Mouse (Mus musculus): ENCODE measurements around the gene Bcas3. TPM values are rescaled to one million over a fixed set of nuclear protein-coding genes. Genes with fewer than 3 reads are reported as not detected.

Gene Bcas3
- total and polyA plus RNA-seq, 2 experiments from 2014 or later = 29.3 to 31.6 TPM

DNA sequence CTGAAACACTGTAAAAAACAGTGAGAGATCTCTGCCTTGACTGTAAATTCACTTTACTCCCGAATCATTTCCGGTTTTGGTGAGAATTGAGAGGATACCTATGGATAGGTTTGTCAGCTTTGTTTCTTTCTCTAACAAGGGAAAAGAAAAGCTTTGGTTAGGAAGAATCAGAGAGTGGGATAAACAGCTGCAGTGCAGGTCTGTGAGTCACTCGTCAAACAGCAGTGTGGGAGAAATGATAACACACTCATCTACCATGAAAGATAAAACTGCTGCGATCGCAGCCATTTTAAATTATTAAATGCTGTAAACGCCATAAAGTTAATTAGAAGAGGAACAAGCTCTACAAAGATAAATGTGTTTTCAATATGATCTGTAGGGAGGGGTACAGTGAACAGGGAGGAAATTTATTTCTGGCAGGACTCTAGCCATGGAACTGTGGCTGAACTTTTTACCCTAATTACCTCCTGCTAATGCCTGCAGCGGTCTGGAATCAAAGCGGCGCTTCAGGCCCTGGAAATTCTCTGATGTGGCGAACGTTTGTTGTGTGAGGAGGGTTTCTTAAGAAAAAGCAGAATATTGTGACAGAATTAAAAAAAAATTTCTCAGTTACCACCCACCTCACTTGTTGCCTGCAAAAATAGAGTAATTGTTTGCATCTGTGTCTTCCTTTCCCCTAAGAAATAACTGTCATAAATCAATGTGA is 77.9 kb downstream of the Bcas3 start:
- no peak overlapping the region for H3K4me2 ChIP-seq (ENCODE audit: low read depth)
- no peak overlapping the region for H3K4me3 ChIP-seq (ENCODE audit: low read depth, low read length)
- no peaks in the 10 kb centered on the region for H3K4me1 ChIP-seq (ENCODE audit: insufficient read depth)
- TF ChIP-seq CTCF (IDR thresholded peaks at IDR 0.05; ENCODE audit: low read depth) = no peak
- no peak overlapping the region for H3K9ac ChIP-seq
- 51% methylated on average over 11 of the region's 11 CpGs for WGBS
- no peaks in the 10 kb centered on the region for H3K36me3 ChIP-seq (ENCODE audit: insufficient read depth)
- no peaks in the 10 kb centered on the region for H3K9me3 ChIP-seq (ENCODE audit: low read length)
- no peak for DNase-seq
- H3K27me3 ChIP-seq (ENCODE audit: insufficient read depth, low read length) = no peaks in the 10 kb centered on the region
- no peak overlapping the region for H3K27ac ChIP-seq (ENCODE audit: low read depth, low read length)
- ATAC-seq = no peak

DNA sequence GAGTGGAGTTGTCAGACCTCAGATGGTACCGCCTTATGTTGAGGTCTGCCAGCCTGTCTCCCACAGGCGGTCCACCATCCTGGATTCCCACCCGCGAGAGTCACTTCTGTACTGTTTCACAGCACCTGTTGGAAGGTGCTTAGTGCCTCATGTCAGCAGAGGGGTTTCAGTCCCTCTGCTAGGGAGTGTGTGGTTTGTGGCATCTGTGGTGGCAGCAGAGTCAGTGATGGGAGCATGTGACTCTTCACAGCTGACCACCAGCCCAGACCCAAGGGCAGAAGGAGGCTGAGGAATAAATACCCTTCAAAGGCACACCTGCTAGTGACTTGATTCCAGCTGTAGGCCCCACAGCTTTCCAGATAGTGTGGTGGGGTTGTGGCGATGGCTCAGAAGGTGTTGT is 94.4 kb downstream of the Bcas3 start:
- Histone ChIP-seq H3K27me3 (ENCODE audit: insufficient read depth, low read length) (no peaks in the 10 kb centered on the region), H3K4me3 (ENCODE audit: low read depth, low read length) (no peak overlapping the region), H3K9me3 (ENCODE audit: low read length) (no peaks in the 10 kb centered on the region), H3K27ac (ENCODE audit: low read depth, low read length) (no peak overlapping the region), H3K9ac (no peak overlapping the region), H3K4me2 (ENCODE audit: low read depth) (no peak overlapping the region), H3K36me3 (ENCODE audit: insufficient read depth) (no peaks in the 10 kb centered on the region), H3K4me1 (ENCODE audit: insufficient read depth) (no peaks in the 10 kb centered on the region)
- DNase-seq = no peak
- 94% methylated on average over 5 of the region's 5 CpGs for WGBS
- no peak for ATAC-seq
- no peak for TF ChIP-seq CTCF (IDR thresholded peaks at IDR 0.05; ENCODE audit: low read depth)

DNA sequence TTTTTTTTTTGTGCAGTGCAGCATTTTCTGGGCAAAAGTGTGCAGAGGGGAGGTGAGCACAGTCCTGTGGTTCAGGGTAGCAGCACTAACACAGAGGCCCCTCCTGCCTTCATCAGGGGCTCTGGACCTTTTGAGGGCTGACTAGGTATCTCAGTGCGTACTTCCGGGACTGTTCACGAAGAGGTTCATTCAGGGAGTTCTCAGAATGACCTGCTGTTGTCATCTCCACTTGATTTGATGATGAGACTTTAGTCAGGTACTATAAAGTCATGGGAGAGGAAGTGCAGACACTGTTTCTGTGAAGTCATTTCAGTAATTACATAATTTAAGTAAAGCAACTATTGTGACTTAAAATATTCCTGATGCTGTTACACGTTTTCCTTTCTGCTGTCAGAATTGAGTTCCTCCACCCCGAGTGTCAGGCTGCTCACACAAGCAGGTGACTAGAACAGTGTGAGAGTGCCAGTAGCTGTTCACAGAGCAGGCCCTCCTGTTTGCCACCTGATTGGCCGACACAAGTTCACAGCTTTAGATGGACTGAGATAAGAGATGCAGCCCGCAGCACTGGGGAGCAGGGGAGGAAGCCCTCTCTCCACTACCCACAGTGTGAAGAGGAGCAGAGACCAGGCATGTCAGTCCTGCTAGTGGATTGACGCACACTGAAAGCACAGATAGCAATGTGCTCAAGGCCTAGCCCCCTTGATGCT is 100.8 kb downstream of the Bcas3 start:
- ATAC-seq = no peak
- Histone ChIP-seq H3K27ac (ENCODE audit: low read depth, low read length) (no peak overlapping the region), H3K36me3 (ENCODE audit: insufficient read depth) (no peaks in the 10 kb centered on the region), H3K4me1 (ENCODE audit: insufficient read depth) (no peaks in the 10 kb centered on the region), H3K4me3 (ENCODE audit: low read depth, low read length) (no peak overlapping the region), H3K9ac (no peak overlapping the region), H3K4me2 (ENCODE audit: low read depth) (no peak overlapping the region), H3K27me3 (ENCODE audit: insufficient read depth, low read length) (no peaks in the 10 kb centered on the region), H3K9me3 (ENCODE audit: low read length) (no peaks in the 10 kb centered on the region)
- DNase-seq = no peak
- no peak for TF ChIP-seq CTCF (IDR thresholded peaks at IDR 0.05; ENCODE audit: low read depth)
- WGBS = 74% methylated on average over 8 of the region's 8 CpGs

DNA sequence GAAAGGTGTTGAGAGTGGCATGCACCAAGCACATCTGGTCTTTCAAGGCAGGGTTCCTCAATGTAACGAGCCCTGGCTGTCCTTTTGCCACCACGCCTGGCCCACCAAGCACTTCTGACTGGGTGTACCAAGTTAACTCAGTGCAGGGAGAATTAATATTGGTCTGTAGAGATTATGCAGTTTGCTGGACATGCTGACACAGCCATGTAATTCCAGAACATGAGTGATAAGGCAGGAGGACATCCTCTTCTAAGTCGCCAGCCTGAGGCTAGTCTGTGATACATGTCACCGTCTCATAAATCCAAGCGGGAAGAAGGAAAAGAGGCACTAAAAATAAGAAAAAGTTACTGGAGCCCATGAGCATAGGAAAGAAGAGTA is 101.3 kb downstream of the Bcas3 start:
- no peaks in the 10 kb centered on the region for H3K36me3 ChIP-seq (ENCODE audit: insufficient read depth)
- DNase-seq (no peak), ATAC-seq (no peak)
- no peak for TF ChIP-seq CTCF (IDR thresholded peaks at IDR 0.05; ENCODE audit: low read depth)
- H3K4me3 ChIP-seq (ENCODE audit: low read depth, low read length) = no peak overlapping the region
- H3K9ac ChIP-seq = no peak overlapping the region
- H3K4me2 ChIP-seq (ENCODE audit: low read depth) = no peak overlapping the region
- WGBS = 91% methylated on average over 5 of the region's 5 CpGs
- H3K27ac ChIP-seq (ENCODE audit: low read depth, low read length) = no peak overlapping the region
- no peaks in the 10 kb centered on the region for H3K27me3 ChIP-seq (ENCODE audit: insufficient read depth, low read length)
- H3K9me3 ChIP-seq (ENCODE audit: low read length) = no peaks in the 10 kb centered on the region
- H3K4me1 ChIP-seq (ENCODE audit: insufficient read depth) = no peaks in the 10 kb centered on the region

DNA sequence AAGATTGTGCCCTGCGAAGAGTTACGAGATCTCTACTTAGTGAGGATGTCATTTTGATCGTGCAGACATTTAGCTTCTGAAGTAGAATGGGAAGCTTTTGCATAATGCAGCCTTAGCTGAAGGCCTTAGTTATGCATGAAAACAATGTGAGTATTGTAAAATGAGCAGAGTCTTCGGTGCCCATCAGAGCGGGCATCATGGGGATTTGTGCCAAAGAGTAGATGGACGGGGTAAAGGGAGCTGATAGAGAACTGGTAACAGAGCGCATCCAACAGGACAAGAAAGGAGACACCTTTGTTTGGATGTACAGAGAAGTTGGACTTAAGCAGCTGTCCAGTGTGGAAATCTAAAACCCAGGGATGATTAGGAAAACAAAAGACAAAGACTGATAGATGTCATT is 108.6 kb downstream of the Bcas3 start:
- Histone ChIP-seq H3K27me3 (ENCODE audit: insufficient read depth, low read length) (no peaks in the 10 kb centered on the region), H3K36me3 (ENCODE audit: insufficient read depth) (no peaks in the 10 kb centered on the region), H3K27ac (ENCODE audit: low read depth, low read length) (no peak overlapping the region), H3K9me3 (ENCODE audit: low read length) (no peaks in the 10 kb centered on the region), H3K9ac (no peak overlapping the region), H3K4me1 (ENCODE audit: insufficient read depth) (no peaks in the 10 kb centered on the region), H3K4me2 (ENCODE audit: low read depth) (no peak overlapping the region), H3K4me3 (ENCODE audit: low read depth, low read length) (no peak overlapping the region)
- WGBS = 63% methylated on average over 7 of the region's 7 CpGs
- no peak for DNase-seq
- ATAC-seq = no peak
- TF ChIP-seq CTCF (IDR thresholded peaks at IDR 0.05; ENCODE audit: low read depth) = no peak

DNA sequence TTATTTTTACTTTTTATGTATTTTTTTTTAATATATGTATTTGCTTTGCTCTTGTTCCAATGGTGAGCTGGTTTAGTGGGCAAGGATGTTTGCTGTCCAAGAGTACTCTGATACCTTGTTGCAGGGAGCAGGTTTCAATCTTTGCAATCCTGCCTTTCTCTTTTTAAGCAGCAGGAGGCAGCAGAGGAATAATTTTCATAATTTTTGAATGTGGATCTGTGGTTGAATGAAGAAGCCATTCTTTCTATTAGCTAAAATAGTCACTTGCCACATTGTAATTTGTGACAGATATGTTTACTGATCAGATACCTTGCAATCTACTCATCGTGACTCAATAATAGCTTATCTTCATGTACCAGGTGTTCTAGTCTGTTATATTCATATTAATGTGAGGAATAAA is 116.6 kb downstream of the Bcas3 start:
- H3K4me3 ChIP-seq (ENCODE audit: low read depth, low read length) = no peak overlapping the region
- no peaks in the 10 kb centered on the region for H3K36me3 ChIP-seq (ENCODE audit: insufficient read depth)
- peak; percentile 75 for DNase-seq
- H3K4me1 ChIP-seq (ENCODE audit: insufficient read depth) = no peaks in the 10 kb centered on the region
- H3K27ac ChIP-seq (ENCODE audit: low read depth, low read length) = no peak overlapping the region
- no peak for ATAC-seq
- peak; percentile 77 for TF ChIP-seq CTCF (IDR thresholded peaks at IDR 0.05; ENCODE audit: low read depth)
- H3K27me3 ChIP-seq (ENCODE audit: insufficient read depth, low read length) = no peaks in the 10 kb centered on the region
- no peak overlapping the region for H3K4me2 ChIP-seq (ENCODE audit: low read depth)
- no peak overlapping the region for H3K9ac ChIP-seq
- 66% methylated on average over 1 of the region's 1 CpGs for WGBS
- no peaks in the 10 kb centered on the region for H3K9me3 ChIP-seq (ENCODE audit: low read length)

DNA sequence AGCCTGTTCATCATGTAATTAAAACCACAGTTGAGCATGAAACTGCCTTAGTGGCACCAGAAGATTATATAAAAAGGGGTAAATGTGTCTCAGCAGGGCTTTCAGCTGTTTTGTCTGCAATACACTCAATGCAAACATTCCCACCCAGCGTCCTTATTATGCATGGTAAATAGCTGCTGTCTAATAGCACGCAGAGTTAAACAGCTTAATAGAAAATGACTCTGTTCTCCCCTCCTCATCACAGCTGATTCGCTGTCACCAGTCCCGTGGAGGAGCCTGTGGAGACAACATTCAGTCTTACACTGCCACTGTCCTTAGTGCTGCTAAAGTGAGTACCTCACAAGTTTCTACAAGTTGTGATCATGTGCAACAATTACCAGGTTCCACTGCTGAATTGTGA is 117.5 kb downstream of the Bcas3 start:
- 16% methylated on average over 4 of the region's 4 CpGs for WGBS
- no peak overlapping the region for H3K4me3 ChIP-seq (ENCODE audit: low read depth, low read length)
- no peak for TF ChIP-seq CTCF (IDR thresholded peaks at IDR 0.05; ENCODE audit: low read depth)
- H3K4me1 ChIP-seq (ENCODE audit: insufficient read depth) = no peaks in the 10 kb centered on the region
- no peaks in the 10 kb centered on the region for H3K27me3 ChIP-seq (ENCODE audit: insufficient read depth, low read length)
- H3K9ac ChIP-seq = no peak overlapping the region
- DNase-seq (no peak), ATAC-seq (no peak)
- H3K36me3 ChIP-seq (ENCODE audit: insufficient read depth) = no peaks in the 10 kb centered on the region
- H3K9me3 ChIP-seq (ENCODE audit: low read length) = no peaks in the 10 kb centered on the region
- H3K27ac ChIP-seq (ENCODE audit: low read depth, low read length) = no peak overlapping the region
- H3K4me2 ChIP-seq (ENCODE audit: low read depth) = no peak overlapping the region
